Mouse (Mus musculus) limb, embryonic 14.5 days (tissue): ENCODE measurements around the gene Exoc2. TPM values are rescaled to one million over a fixed set of nuclear protein-coding genes. Genes with fewer than 3 reads are reported as not detected.

ENCODE experiments used
- ATAC-seq: fragments of 200-750 bp; cut with Nextera tagmentation; 2 replicates; pipeline ENCODE4 v1.8.0; 2017; ENCODE audit warnings: low read depth, moderate number of reproducible peaks, moderate TSS enrichment; ENCODE audit not compliant: low FRiP score
- DNase-seq: peaks from one replicate; pipeline ENCODE4 v3.0.0-alpha.2; 2015; ENCODE audit warnings: low spot score
- H3K27ac ChIP-seq: fragments of 300-500 bp; sonication (generic); replicated peaks from 2 replicates; pipeline ENCODE4 v1.5.1; 2014; ENCODE audit warnings: low read depth, mild to moderate bottlenecking, low read length, moderate library complexity, mixed read lengths
- H3K27me3 ChIP-seq: fragments of 300-500 bp; sonication (generic); 2 replicates; pipeline ENCODE4 v1.6.1; 2014; ENCODE audit warnings: low read length, mixed read lengths; ENCODE audit not compliant: control insufficient read depth, insufficient read depth
- H3K36me3 ChIP-seq: fragments of 300-500 bp; sonication (generic); 2 replicates; pipeline ENCODE4 v1.6.1; 2014; ENCODE audit warnings: mild to moderate bottlenecking, low read length, moderate library complexity, mixed read lengths; ENCODE audit not compliant: control insufficient read depth, insufficient read depth
- H3K4me1 ChIP-seq: fragments of 300-500 bp; sonication (generic); 2 replicates; pipeline ENCODE4 v1.6.1; 2014; ENCODE audit warnings: antibody characterized with exemption, low read length, mixed read lengths; ENCODE audit not compliant: control insufficient read depth, insufficient read depth
- H3K4me2 ChIP-seq: fragments of 300-500 bp; sonication (generic); replicated peaks from 2 replicates; pipeline ENCODE4 v1.6.1; 2014; ENCODE audit warnings: low read depth, mild to moderate bottlenecking, low read length, moderate library complexity; ENCODE audit not compliant: severe bottlenecking
- H3K4me3 ChIP-seq: fragments of 300-500 bp; sonication (generic); replicated peaks from 2 replicates; pipeline ENCODE4 v1.5.1; 2014; ENCODE audit warnings: low read length
- H3K9ac ChIP-seq: fragments of 300-500 bp; sonication (generic); 2 replicates; pipeline ENCODE4 v1.6.1; 2014; ENCODE audit warnings: mild to moderate bottlenecking, low read depth, low read length, moderate library complexity; ENCODE audit not compliant: severe bottlenecking
- H3K9me3 ChIP-seq: fragments of 300-500 bp; sonication (generic); 2 replicates; pipeline ENCODE4 v1.6.1; 2016; ENCODE audit warnings: low read length; ENCODE audit not compliant: control insufficient read depth
- POLR2A ChIP-seq: fragments of 200-500 bp; IDR thresholded peaks from 2 replicates; pipeline ENCODE4 v1.8.0; 2012; ENCODE audit warnings: inconsistent platforms, mild to moderate bottlenecking, moderate library complexity, borderline replicate concordance; ENCODE audit not compliant: insufficient read depth, insufficient read length; ENCODE audit errors: extremely low read depth
- WGBS: fragments of 180-500 bp; shearing (Covaris S2); extraction: QIAGEN DNeasy Blood & Tissue Kit; methylation state at CpG from one replicate; pipeline ENCODE4 v1.1.7; 2014; 5-methylcytosine and 5-hydroxymethylcytosine counted together
- polyA plus RNA-seq, 2 experiments: library from polyadenylated mRNA; depleted of rRNA in 1 of 2; stranded (reverse) in 1 of 2; unstranded in 1 of 2; fragments of >200 nt; fragmentation: Nextera tagmentation in 1 of 2; extraction: Ambion mirVana in 1 of 2; gene quantifications; 2 replicates each; pipeline versions ENCODE4 v1.2.1 to v1.2.3; 2012 to 2014

The Exoc2 gene
- polyA plus RNA-seq, 2 experiments: 20.9 to 32.7 TPM

- no peak overlapping the region for H3K4me2 ChIP-seq
- WGBS: 86% methylated on average over 2 of the region's 2 CpGs
- ATAC-seq: no peak
Measured at GRCm38 (mm10) chr13:30819891-30820290, 154.0 kb downstream of the Exoc2 start.

GRCm38 (mm10) chr13:30817436-30817835, 156.5 kb downstream of the Exoc2 start:
- Histone ChIP-seq H3K27ac (no peak overlapping the region), H3K4me2 (no peak overlapping the region), H3K9me3 (no peaks in the 10 kb centered on the region), H3K4me3 (no peak overlapping the region), H3K9ac (no peak overlapping the region), H3K27me3 (no peaks in the 10 kb centered on the region), H3K4me1 (no peaks in the 10 kb centered on the region), H3K36me3 (peaks cover 42% of the 10 kb centered on the region)
- TF ChIP-seq POLR2A: no peak
- DNase-seq (no peak), ATAC-seq (no peak)
- whole genome bisulfite sequencing: 61% methylated on average over 5 of the region's 5 CpGs

More at GRCm38 (mm10) chr13:30819891-30820290, 154.0 kb downstream of the Exoc2 start:
- Histone ChIP-seq H3K4me3 (no peak overlapping the region), H3K27me3 (no peaks in the 10 kb centered on the region), H3K27ac (no peak overlapping the region), H3K36me3 (peaks cover 35% of the 10 kb centered on the region), H3K9me3 (no peaks in the 10 kb centered on the region), H3K9ac (no peak overlapping the region), H3K4me1 (no peaks in the 10 kb centered on the region)
- TF ChIP-seq POLR2A: no peak
- no peak for DNase-seq

- WGBS: 84% methylated on average over 5 of the region's 5 CpGs
- Histone ChIP-seq H3K27ac (no peak overlapping the region), H3K9ac (no peak overlapping the region), H3K36me3 (peaks cover 29% of the 10 kb centered on the region), H3K4me3 (no peak overlapping the region), H3K27me3 (no peaks in the 10 kb centered on the region), H3K9me3 (no peaks in the 10 kb centered on the region), H3K4me1 (no peaks in the 10 kb centered on the region), H3K4me2 (no peak overlapping the region)
- DNase-seq (no peak), ATAC-seq (no peak)
- TF ChIP-seq POLR2A: no peak
Measured at GRCm38 (mm10) chr13:30814256-30814655, 159.6 kb downstream of the Exoc2 start.

- H3K36me3 ChIP-seq: peaks cover 26% of the 10 kb centered on the region
- H3K9me3 ChIP-seq: no peaks in the 10 kb centered on the region
- no peaks in the 10 kb centered on the region for H3K4me1 ChIP-seq
- H3K27me3 ChIP-seq: no peaks in the 10 kb centered on the region
- H3K27ac ChIP-seq: no peak overlapping the region
- H3K4me3 ChIP-seq: no peak overlapping the region
- 80% methylated on average over 5 of the region's 5 CpGs for WGBS
- no peak overlapping the region for H3K9ac ChIP-seq
- no peak for TF ChIP-seq POLR2A
- ATAC-seq: no peak
- DNase-seq: no peak
- no peak overlapping the region for H3K4me2 ChIP-seq
Measured at GRCm38 (mm10) chr13:30813464-30813863, 160.4 kb downstream of the Exoc2 start.

GRCm38 (mm10) chr13:30809240-30809639, 164.7 kb downstream of the Exoc2 start:
- DNase-seq (no peak), ATAC-seq (no peak)
- Histone ChIP-seq H3K36me3 (0 out of 2 replicates have a peak, but pooled peaks cover 6% of the 10 kb centered on the region), H3K4me2 (no peak overlapping the region), H3K9me3 (no peaks in the 10 kb centered on the region), H3K4me3 (no peak overlapping the region), H3K27ac (no peak overlapping the region), H3K9ac (no peak overlapping the region), H3K27me3 (no peaks in the 10 kb centered on the region), H3K4me1 (no peaks in the 10 kb centered on the region)
- no peak for TF ChIP-seq POLR2A
- 79% methylated on average over 7 of the region's 7 CpGs for WGBS
